Mouse (Mus musculus): ENCODE measurements at regions not wholly inside any gene's neighbourhood (a gene's known extent, or its start where the extent isn't known, plus 50 kb on each side); places are given as distances from the start of the nearest gene placed in this dataset.

DNA sequence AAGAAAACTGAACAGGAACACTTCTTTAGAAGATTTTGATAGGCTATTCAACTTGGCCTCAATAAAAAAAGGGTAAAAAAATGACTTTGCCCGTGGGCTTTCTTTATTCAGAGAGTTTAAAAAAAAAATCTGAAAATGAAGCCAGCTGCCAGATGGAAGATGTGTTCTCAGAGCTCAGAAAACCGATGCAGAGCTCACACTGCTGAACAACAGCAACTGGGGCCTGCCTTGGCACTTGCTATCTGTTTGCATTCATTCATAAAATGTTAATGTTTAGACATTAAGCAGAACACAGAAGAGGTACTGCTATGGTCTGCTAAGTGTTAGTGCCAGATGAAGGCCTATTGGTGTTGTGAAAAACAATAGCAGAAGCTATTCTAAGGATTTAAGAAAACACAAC lies 173.8 kb upstream of the Smc2 start:
- no peak for DNase-seq (ENCODE audit: low spot score)
- Histone ChIP-seq H3K27ac (ENCODE audit: low read depth, low read length) (no peak overlapping the region), H3K27me3 (ENCODE audit: control insufficient read depth, insufficient read depth, low read length) (no peaks in the 10 kb centered on the region), H3K9me3 (ENCODE audit: control insufficient read depth, low read length) (no peaks in the 10 kb centered on the region), H3K4me1 (replicated peaks; ENCODE audit: control insufficient read depth, insufficient read depth, low read length) (no peaks in the 10 kb centered on the region), H3K4me3 (ENCODE audit: low read depth, low read length) (no peak overlapping the region), H3K4me2 (replicated peaks; ENCODE audit: low read depth, low read length) (no peak overlapping the region), H3K36me3 (ENCODE audit: control insufficient read depth, insufficient read depth, low read length) (no peaks in the 10 kb centered on the region), H3K9ac (ENCODE audit: low read depth, low read length) (no peak overlapping the region)
- 57% methylated on average over 2 of the region's 2 CpGs for WGBS
- ATAC-seq (ENCODE audit: low FRiP score) = no peak

DNA sequence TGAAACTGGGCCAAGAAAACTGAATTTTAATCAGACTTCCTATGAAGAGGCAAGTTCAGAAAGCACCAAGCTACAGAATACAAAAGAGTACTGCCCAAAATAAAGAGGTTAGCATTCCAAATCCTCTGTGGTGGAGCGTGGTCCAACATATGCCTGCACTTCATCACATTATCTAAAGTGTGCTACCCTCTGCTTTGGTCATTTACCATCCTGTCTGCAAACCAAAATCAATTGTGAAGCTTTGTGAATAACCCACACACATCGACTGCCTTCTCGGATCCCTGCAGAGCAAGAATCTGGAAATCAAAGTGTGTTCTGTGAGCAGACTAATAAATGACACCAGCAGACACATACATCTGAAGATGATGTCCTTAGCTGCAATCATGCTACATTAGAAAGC lies 156.6 kb upstream of the Smc2 start:
- 32% methylated on average over 3 of the region's 3 CpGs for WGBS
- H3K27ac ChIP-seq (ENCODE audit: low read depth, low read length) = no peak overlapping the region
- no peaks in the 10 kb centered on the region for H3K4me1 ChIP-seq (replicated peaks; ENCODE audit: control insufficient read depth, insufficient read depth, low read length)
- H3K9me3 ChIP-seq (ENCODE audit: control insufficient read depth, low read length) = no peaks in the 10 kb centered on the region
- no peaks in the 10 kb centered on the region for H3K27me3 ChIP-seq (ENCODE audit: control insufficient read depth, insufficient read depth, low read length)
- ATAC-seq (ENCODE audit: low FRiP score) = peak; percentile 35; the same call in 1 of the 2 replicates
- H3K4me2 ChIP-seq (replicated peaks; ENCODE audit: low read depth, low read length) = no peak overlapping the region
- H3K9ac ChIP-seq (ENCODE audit: low read depth, low read length) = no peak overlapping the region
- H3K4me3 ChIP-seq (ENCODE audit: low read depth, low read length) = no peak overlapping the region
- DNase-seq (ENCODE audit: low spot score) = peak; percentile 2
- no peaks in the 10 kb centered on the region for H3K36me3 ChIP-seq (ENCODE audit: control insufficient read depth, insufficient read depth, low read length)

DNA sequence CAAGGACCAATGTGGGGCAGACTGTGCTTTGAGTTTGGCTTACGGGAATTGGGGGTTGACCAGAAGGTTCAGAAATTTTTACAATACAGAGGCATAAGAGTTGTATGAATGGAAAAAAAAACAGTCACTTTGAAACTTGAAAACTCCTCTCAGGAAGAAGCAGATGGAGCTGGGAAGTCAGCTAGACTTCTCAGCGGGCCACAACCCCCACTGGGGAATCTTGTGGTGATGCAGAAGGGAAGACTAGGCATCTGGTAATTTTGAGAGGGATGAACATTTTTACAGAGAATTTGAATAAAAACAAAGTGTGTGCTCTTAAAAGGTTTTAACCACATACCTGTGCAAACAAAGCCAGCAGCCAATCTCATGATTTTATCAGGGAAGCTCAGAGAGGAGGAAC lies 154.1 kb upstream of the Smc2 start:
- WGBS = 88% methylated on average over 2 of the region's 2 CpGs
- Histone ChIP-seq H3K27ac (ENCODE audit: low read depth, low read length) (no peak overlapping the region), H3K9me3 (ENCODE audit: control insufficient read depth, low read length) (no peaks in the 10 kb centered on the region), H3K4me1 (replicated peaks; ENCODE audit: control insufficient read depth, insufficient read depth, low read length) (no peaks in the 10 kb centered on the region), H3K4me2 (replicated peaks; ENCODE audit: low read depth, low read length) (no peak overlapping the region), H3K4me3 (ENCODE audit: low read depth, low read length) (no peak overlapping the region), H3K27me3 (ENCODE audit: control insufficient read depth, insufficient read depth, low read length) (no peaks in the 10 kb centered on the region), H3K36me3 (ENCODE audit: control insufficient read depth, insufficient read depth, low read length) (no peaks in the 10 kb centered on the region), H3K9ac (ENCODE audit: low read depth, low read length) (no peak overlapping the region)
- no peak for DNase-seq (ENCODE audit: low spot score)
- ATAC-seq (ENCODE audit: low FRiP score) = no peak

DNA sequence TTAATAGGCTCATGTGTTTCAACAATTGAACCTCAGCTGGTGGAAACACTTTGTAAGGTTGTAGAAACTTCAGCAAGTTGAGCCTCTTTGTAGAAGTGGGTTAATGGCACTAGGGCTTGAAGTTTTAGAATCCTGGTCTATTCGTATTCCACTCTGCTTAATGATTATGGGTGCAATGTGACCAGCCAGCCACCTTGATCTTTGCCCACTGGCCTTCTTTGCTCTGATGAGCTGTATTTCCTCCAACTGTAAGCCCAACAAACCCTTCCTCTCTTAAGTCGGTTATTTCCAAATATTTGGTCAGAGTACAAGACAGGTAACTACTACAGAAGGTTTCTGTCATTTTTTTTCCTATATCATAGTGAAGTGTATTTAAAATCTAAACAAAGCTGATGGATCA lies 145.4 kb upstream of the Smc2 start:
- Histone ChIP-seq H3K27me3 (ENCODE audit: control insufficient read depth, insufficient read depth, low read length) (no peaks in the 10 kb centered on the region), H3K36me3 (ENCODE audit: control insufficient read depth, insufficient read depth, low read length) (no peaks in the 10 kb centered on the region), H3K4me2 (replicated peaks; ENCODE audit: low read depth, low read length) (no peak overlapping the region), H3K9ac (ENCODE audit: low read depth, low read length) (no peak overlapping the region), H3K4me3 (ENCODE audit: low read depth, low read length) (no peak overlapping the region), H3K9me3 (ENCODE audit: control insufficient read depth, low read length) (no peaks in the 10 kb centered on the region), H3K27ac (ENCODE audit: low read depth, low read length) (no peak overlapping the region), H3K4me1 (replicated peaks; ENCODE audit: control insufficient read depth, insufficient read depth, low read length) (no peaks in the 10 kb centered on the region)
- 92% methylated on average over 2 of the region's 2 CpGs for WGBS
- no peak for DNase-seq (ENCODE audit: low spot score)
- ATAC-seq (ENCODE audit: low FRiP score) = no peak

DNA sequence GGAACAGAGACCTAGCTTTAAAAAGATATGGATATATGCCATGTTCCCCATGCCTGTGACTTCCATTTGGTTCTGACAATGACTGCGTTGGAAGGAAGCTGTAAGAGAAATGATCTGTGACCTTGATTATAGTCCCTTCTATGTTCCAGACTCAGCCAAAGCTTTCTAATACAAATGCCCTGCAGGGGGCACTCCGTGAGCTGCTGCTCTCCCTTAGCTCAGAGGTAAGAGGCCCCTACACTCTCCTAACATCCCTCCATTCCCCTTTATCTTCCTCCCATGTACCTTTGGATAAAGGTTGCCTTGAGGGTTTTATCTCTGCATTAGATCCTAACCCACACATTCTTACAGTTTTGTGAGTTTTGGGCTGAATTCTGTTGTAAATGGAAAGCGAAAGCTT lies 139.8 kb upstream of the Smc2 start:
- Histone ChIP-seq H3K9ac (ENCODE audit: low read depth, low read length) (no peak overlapping the region), H3K36me3 (ENCODE audit: control insufficient read depth, insufficient read depth, low read length) (no peaks in the 10 kb centered on the region), H3K4me2 (replicated peaks; ENCODE audit: low read depth, low read length) (no peak overlapping the region), H3K27ac (ENCODE audit: low read depth, low read length) (no peak overlapping the region), H3K4me1 (replicated peaks; ENCODE audit: control insufficient read depth, insufficient read depth, low read length) (no peaks in the 10 kb centered on the region), H3K27me3 (ENCODE audit: control insufficient read depth, insufficient read depth, low read length) (no peaks in the 10 kb centered on the region), H3K9me3 (ENCODE audit: control insufficient read depth, low read length) (no peaks in the 10 kb centered on the region), H3K4me3 (ENCODE audit: low read depth, low read length) (no peak overlapping the region)
- 45% methylated on average over 3 of the region's 3 CpGs for WGBS
- no peak for ATAC-seq (ENCODE audit: low FRiP score)
- no peak for DNase-seq (ENCODE audit: low spot score)

DNA sequence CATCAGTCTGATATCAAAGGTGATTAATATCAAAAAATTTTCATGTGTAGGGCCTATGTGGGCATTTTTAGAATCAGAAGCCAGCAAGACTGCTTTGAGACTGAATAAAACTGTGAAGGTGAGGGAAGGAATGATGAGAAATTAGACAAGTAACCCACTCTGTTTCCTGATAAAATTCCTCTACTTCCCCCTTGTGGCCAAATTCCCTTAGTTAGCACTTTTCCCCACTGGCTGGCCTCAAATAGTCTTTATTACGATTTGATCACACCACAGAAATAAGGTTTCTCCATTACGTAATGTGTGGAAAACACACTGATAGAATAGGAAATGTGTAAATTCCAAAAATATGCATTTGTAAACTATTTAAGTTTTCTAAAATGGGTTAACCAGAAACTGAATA lies 137.4 kb upstream of the Smc2 start:
- DNase-seq (ENCODE audit: low spot score) = peak; percentile 15

DNA sequence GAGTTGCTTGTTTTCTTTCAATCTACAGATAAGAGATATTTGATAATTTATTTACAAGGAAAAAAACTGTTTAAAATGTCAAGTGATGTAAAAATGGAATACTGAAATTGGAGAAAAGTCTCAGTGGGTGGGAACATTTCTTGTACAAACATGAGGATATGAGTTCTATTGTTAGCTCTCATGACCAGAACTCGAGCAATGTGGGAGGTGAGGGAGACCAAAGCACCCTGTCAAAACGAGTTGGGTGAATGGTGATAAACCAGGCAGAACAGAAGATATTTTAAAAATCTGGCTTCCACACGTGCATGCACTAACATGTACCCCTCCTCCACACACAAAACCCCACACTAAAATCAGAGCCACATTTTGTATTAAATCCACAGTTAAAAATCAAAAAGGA lies 114.7 kb upstream of the Smc2 start:
- no peaks in the 10 kb centered on the region for H3K4me1 ChIP-seq (replicated peaks; ENCODE audit: control insufficient read depth, insufficient read depth, low read length)
- no peaks in the 10 kb centered on the region for H3K9me3 ChIP-seq (ENCODE audit: control insufficient read depth, low read length)
- no peak overlapping the region for H3K27ac ChIP-seq (ENCODE audit: low read depth, low read length)
- no peak overlapping the region for H3K4me3 ChIP-seq (ENCODE audit: low read depth, low read length)
- DNase-seq (ENCODE audit: low spot score) (no peak), ATAC-seq (ENCODE audit: low FRiP score) (no peak)
- H3K4me2 ChIP-seq (replicated peaks; ENCODE audit: low read depth, low read length) = no peak overlapping the region
- no peaks in the 10 kb centered on the region for H3K36me3 ChIP-seq (ENCODE audit: control insufficient read depth, insufficient read depth, low read length)
- 49% methylated on average over 3 of the region's 3 CpGs for WGBS
- no peak overlapping the region for H3K9ac ChIP-seq (ENCODE audit: low read depth, low read length)
- H3K27me3 ChIP-seq (ENCODE audit: control insufficient read depth, insufficient read depth, low read length) = no peaks in the 10 kb centered on the region

More for the DNA sequence above, 137.4 kb upstream of the Smc2 start:
- Histone ChIP-seq H3K4me2 (replicated peaks; ENCODE audit: low read depth, low read length) (no peak overlapping the region), H3K27ac (ENCODE audit: low read depth, low read length) (no peak overlapping the region), H3K9me3 (ENCODE audit: control insufficient read depth, low read length) (no peaks in the 10 kb centered on the region), H3K4me3 (ENCODE audit: low read depth, low read length) (no peak overlapping the region), H3K9ac (ENCODE audit: low read depth, low read length) (no peak overlapping the region), H3K36me3 (ENCODE audit: control insufficient read depth, insufficient read depth, low read length) (no peaks in the 10 kb centered on the region), H3K27me3 (ENCODE audit: control insufficient read depth, insufficient read depth, low read length) (no peaks in the 10 kb centered on the region), H3K4me1 (replicated peaks; ENCODE audit: control insufficient read depth, insufficient read depth, low read length) (no peaks in the 10 kb centered on the region)
- 85% methylated on average over 2 of the region's 2 CpGs for WGBS
- no peak for ATAC-seq (ENCODE audit: low FRiP score)

DNA sequence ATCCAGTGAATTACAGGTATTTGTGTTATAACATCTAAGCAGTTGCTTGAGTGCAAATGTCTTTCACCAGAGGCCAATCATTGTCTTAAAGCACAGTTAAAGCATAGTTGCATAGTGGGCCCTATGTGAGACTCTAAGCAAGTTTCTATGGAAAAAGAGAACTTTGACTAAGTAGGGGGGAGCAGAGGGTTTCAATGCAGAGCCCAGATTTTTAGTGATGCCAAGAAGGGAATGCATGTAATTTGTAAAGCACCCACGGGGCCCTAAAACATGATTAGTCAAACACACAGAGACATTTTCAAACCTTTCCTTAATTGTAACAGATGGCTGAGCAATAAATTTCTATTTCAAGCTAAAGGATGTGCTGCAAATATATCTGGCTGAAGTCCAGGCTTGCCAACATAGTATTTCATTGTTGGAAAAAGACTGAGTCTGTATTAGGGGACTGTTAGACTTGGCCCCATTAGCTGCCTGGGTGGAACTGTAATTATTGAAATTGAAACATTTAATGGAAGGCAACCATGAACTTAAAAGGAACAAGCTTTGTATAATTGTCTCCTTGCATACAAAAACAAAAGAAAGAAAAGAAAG lies 107.6 kb upstream of the Smc2 start:
- Histone ChIP-seq H3K27me3 (ENCODE audit: control insufficient read depth, insufficient read depth, low read length) (no peaks in the 10 kb centered on the region), H3K4me3 (ENCODE audit: low read depth, low read length) (no peak overlapping the region), H3K4me1 (replicated peaks; ENCODE audit: control insufficient read depth, insufficient read depth, low read length) (no peaks in the 10 kb centered on the region), H3K9ac (ENCODE audit: low read depth, low read length) (no peak overlapping the region), H3K36me3 (ENCODE audit: control insufficient read depth, insufficient read depth, low read length) (no peaks in the 10 kb centered on the region), H3K4me2 (replicated peaks; ENCODE audit: low read depth, low read length) (no peak overlapping the region), H3K9me3 (ENCODE audit: control insufficient read depth, low read length) (no peaks in the 10 kb centered on the region), H3K27ac (ENCODE audit: low read depth, low read length) (no peak overlapping the region)
- 84% methylated on average over 1 of the region's 1 CpGs for WGBS
- ATAC-seq (ENCODE audit: low FRiP score) (no peak), DNase-seq (ENCODE audit: low spot score) (no peak)

DNA sequence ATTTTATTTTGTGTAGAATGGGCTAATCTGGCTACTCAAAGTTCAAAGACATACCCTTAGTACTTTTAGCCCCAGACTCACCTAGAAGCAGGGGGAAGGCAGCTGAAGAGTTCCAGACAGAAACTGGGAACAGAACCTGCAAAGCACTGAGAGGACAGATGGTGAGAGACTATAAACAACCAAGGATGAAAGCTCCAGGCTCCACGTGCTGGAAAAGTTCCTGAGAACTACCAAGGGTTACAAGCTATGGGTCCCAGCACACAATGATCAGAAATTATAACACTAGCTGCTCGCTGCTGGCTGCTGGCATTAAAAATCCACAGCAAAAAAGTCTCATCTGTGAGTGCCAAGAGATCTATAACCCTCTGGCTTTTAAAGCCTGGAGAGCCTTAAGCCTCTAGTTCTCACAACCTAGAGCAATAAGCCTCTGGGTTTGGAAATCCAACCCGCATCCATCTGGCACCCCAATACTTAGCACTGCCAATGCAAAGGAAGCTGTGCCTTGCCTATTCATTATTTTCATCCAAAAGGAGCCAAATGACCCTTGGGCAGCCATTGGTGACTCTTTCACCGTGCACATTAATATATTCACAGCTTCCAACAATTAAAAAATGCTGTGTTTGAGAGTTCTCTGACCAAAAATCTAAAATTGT lies 102.6 kb upstream of the Smc2 start:
- Histone ChIP-seq H3K27me3 (ENCODE audit: control insufficient read depth, insufficient read depth, low read length) (no peaks in the 10 kb centered on the region), H3K4me2 (replicated peaks; ENCODE audit: low read depth, low read length) (no peak overlapping the region), H3K4me3 (ENCODE audit: low read depth, low read length) (no peak overlapping the region), H3K36me3 (ENCODE audit: control insufficient read depth, insufficient read depth, low read length) (no peaks in the 10 kb centered on the region), H3K4me1 (replicated peaks; ENCODE audit: control insufficient read depth, insufficient read depth, low read length) (no peaks in the 10 kb centered on the region), H3K9ac (ENCODE audit: low read depth, low read length) (no peak overlapping the region), H3K9me3 (ENCODE audit: control insufficient read depth, low read length) (no peaks in the 10 kb centered on the region), H3K27ac (ENCODE audit: low read depth, low read length) (no peak overlapping the region)
- no peak for ATAC-seq (ENCODE audit: low FRiP score)
- no peak for DNase-seq (ENCODE audit: low spot score)
- 79% methylated on average over 4 of the region's 4 CpGs for WGBS
